Mouse (Mus musculus) ES-Bruce4 (cell line): ENCODE measurements around the gene Dxo.

Experiments used
- CTCF ChIP-seq: IDR thresholded peaks from one replicate; pipeline ENCODE4 v1.8.1; 2011; ENCODE audit warnings: low read depth, low read length
- POLR2A ChIP-seq: IDR thresholded peaks from one replicate; pipeline ENCODE4 v1.8.1; 2011; ENCODE audit warnings: low read length; ENCODE audit not compliant: insufficient read depth

DNA sequence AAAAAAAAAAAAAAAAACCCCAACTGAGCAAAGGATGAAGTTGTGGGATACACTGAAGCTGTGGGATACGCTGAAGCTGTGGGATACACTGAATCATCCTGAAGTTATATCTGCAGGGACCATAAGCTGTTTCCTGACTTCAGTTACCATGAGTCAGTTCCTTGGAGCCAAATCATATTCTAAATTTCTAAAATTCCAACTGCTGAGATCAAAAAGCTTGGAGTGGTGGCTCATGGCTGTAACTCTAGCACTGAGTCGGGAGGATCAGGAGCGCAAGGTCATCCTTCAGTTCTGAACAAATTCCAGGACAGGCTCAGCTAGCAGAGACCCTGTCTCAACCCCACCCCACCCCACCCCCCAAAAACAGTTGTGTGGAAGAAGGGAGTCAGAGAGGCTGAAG lies 48.8 kb downstream of the Dxo start:
- TF ChIP-seq POLR2A (no peak), CTCF (no peak)
